Mouse (Mus musculus) MEL (cell line): ENCODE data around the gene Ccpg1. TPM values are rescaled to one million over a fixed set of nuclear protein-coding genes. Genes with fewer than 3 reads are reported as not detected.

Experiments
- DNase-seq: peaks from one replicate; pipeline ENCODE4 v3.0.0; 2011; ENCODE audit warnings: low read depth, low spot score
- H3K27ac ChIP-seq: 2 replicates; pipeline ENCODE4 v1.5.1; 2012; ENCODE audit warnings: low read depth, mild to moderate bottlenecking, control low read depth, low read length, moderate library complexity; ENCODE audit not compliant: control insufficient read depth
- H3K27me3 ChIP-seq, 2 experiments: fragments of 150-350 bp in 1 of 2; sonication (generic) in 1 of 2; 2 replicates each; pipeline ENCODE4 v1.6.1; 2012; ENCODE audit warnings: low read length in 2 of 2, mild to moderate bottlenecking in 2 of 2, improper control_type of control experiment in 1 of 2, moderate library complexity in 1 of 2; ENCODE audit not compliant: insufficient read depth in 2 of 2, control insufficient read depth in 1 of 2
- H3K36me3 ChIP-seq, 2 experiments: 2 replicates each; pipeline ENCODE4 v1.6.1; 2012 to 2014; ENCODE audit warnings: low read length in 2 of 2, improper control_type of control experiment in 1 of 2, inconsistent platforms in 1 of 2, mild to moderate bottlenecking in 1 of 2; ENCODE audit not compliant: insufficient read depth in 2 of 2, control insufficient read depth in 1 of 2
- H3K4me1 ChIP-seq, 2 experiments: fragments of 150-350 bp in 1 of 2; sonication (generic) in 1 of 2; 2 replicates each; pipeline ENCODE4 v1.6.1; 2012; ENCODE audit warnings: low read length in 2 of 2, improper control_type of control experiment in 1 of 2, mild to moderate bottlenecking in 1 of 2; ENCODE audit not compliant: insufficient read depth in 2 of 2, control insufficient read depth in 1 of 2
- H3K4me3 ChIP-seq, 2 experiments: fragments of 150-350 bp in 1 of 2; sonication (generic) in 1 of 2; 2 replicates each; pipeline ENCODE4 v1.5.1; 2012; ENCODE audit warnings: low read depth in 2 of 2, low read length in 2 of 2, mild to moderate bottlenecking in 2 of 2, moderate library complexity in 2 of 2, control low read depth in 1 of 2, improper control_type of control experiment in 1 of 2; ENCODE audit not compliant: control insufficient read depth in 1 of 2, insufficient read depth in 1 of 2
- H3K79me2 ChIP-seq: 2 replicates; pipeline ENCODE4 v1.6.1; 2012; ENCODE audit warnings: mild to moderate bottlenecking, low read length, moderate library complexity; ENCODE audit not compliant: control insufficient read depth, poor library complexity, insufficient read depth
- H3K9ac ChIP-seq: 2 replicates; pipeline ENCODE4 v1.6.1; 2012; ENCODE audit warnings: low read depth, mild to moderate bottlenecking, control low read depth, low read length, moderate library complexity; ENCODE audit not compliant: control insufficient read depth, poor library complexity, severe bottlenecking
- H3K9me3 ChIP-seq: fragments of 150-350 bp; sonication (generic); replicated peaks from 2 replicates; pipeline ENCODE4 v1.6.1; 2012; ENCODE audit warnings: mild to moderate bottlenecking, low read length, improper control_type of control experiment, moderate library complexity; ENCODE audit not compliant: insufficient read depth
- BHLHE40 ChIP-seq: IDR thresholded peaks from 2 replicates; pipeline ENCODE4 v1.6.1; 2012; ENCODE audit warnings: low read depth, mild to moderate bottlenecking, inconsistent platforms, low read length, improper control_type of control experiment, borderline replicate concordance
- CHD2 ChIP-seq: IDR thresholded peaks from 2 replicates; pipeline ENCODE4 v1.6.1; 2011; ENCODE audit warnings: low read length, improper control_type of control experiment
- CTCF ChIP-seq, 3 experiments: IDR thresholded peaks in 2 of 3; conservative IDR thresholded peaks in 1 of 3; 2 replicates each; pipeline ENCODE4 v1.5.1; 2011 to 2012; ENCODE audit warnings: low read length in 3 of 3, low read depth in 2 of 3, mild to moderate bottlenecking in 2 of 3, improper control_type of control experiment in 1 of 3, inconsistent platforms in 1 of 3, mixed read lengths in 1 of 3, moderate library complexity in 1 of 3; ENCODE audit not compliant: control insufficient read depth in 1 of 3, insufficient read depth in 1 of 3, poor library complexity in 1 of 3, severe bottlenecking in 1 of 3
- E2F4 ChIP-seq: IDR thresholded peaks from 2 replicates; pipeline ENCODE4 v1.6.1; 2011; ENCODE audit warnings: low read depth, low read length, improper control_type of control experiment, borderline replicate concordance
- ELF1 ChIP-seq: IDR thresholded peaks from 2 replicates; pipeline ENCODE4 v1.6.1; 2014; ENCODE audit warnings: low read depth, mild to moderate bottlenecking, inconsistent platforms, low read length, improper control_type of control experiment, moderate library complexity
- MAZ ChIP-seq: IDR thresholded peaks from 2 replicates; pipeline ENCODE4 v1.6.1; 2012; ENCODE audit warnings: low read depth, mild to moderate bottlenecking, inconsistent platforms, low read length, improper control_type of control experiment
- MXI1 ChIP-seq: IDR thresholded peaks from 2 replicates; pipeline ENCODE4 v1.6.1; 2011; ENCODE audit warnings: mild to moderate bottlenecking, low read depth, low read length, improper control_type of control experiment
- MYB ChIP-seq: IDR thresholded peaks from 2 replicates; pipeline ENCODE4 v1.6.1; 2011; ENCODE audit warnings: mild to moderate bottlenecking, low read depth, low read length, improper control_type of control experiment
- MYC ChIP-seq: IDR thresholded peaks from 2 replicates; pipeline ENCODE4 v1.6.1; 2011; ENCODE audit warnings: low read depth, mild to moderate bottlenecking, low read length, improper control_type of control experiment, moderate library complexity
- NELFE ChIP-seq: IDR thresholded peaks from 2 replicates; pipeline ENCODE4 v1.6.1; 2011; ENCODE audit warnings: low read depth, low read length, improper control_type of control experiment
- NRF1 ChIP-seq: IDR thresholded peaks from 2 replicates; pipeline ENCODE4 v1.6.1; 2014; ENCODE audit warnings: low read depth, mild to moderate bottlenecking, inconsistent platforms, low read length, improper control_type of control experiment, moderate library complexity; ENCODE audit not compliant: poor library complexity, insufficient read depth, severe bottlenecking
- POLR2A ChIP-seq, 2 experiments: IDR thresholded peaks; 2 replicates each; pipeline ENCODE4 v1.6.1; 2011 to 2012; ENCODE audit warnings: low read length in 2 of 2, mild to moderate bottlenecking in 2 of 2, control low read depth in 1 of 2, improper control_type of control experiment in 1 of 2, low read depth in 1 of 2, moderate library complexity in 1 of 2; ENCODE audit not compliant: control insufficient read depth in 1 of 2, insufficient read depth in 1 of 2, poor library complexity in 1 of 2
- POLR2AphosphoS2 ChIP-seq: IDR thresholded peaks from 2 replicates; pipeline ENCODE4 v1.6.1; 2011; ENCODE audit warnings: low read length, improper control_type of control experiment
- POLR2AphosphoS5 ChIP-seq: IDR thresholded peaks from 2 replicates; pipeline ENCODE4 v1.6.1; 2012; ENCODE audit warnings: low read depth, borderline replicate concordance, mild to moderate bottlenecking, inconsistent platforms, low read length, moderate library complexity, mixed read lengths
- RCOR1 ChIP-seq: IDR thresholded peaks from 2 replicates; pipeline ENCODE4 v1.6.1; 2012; ENCODE audit warnings: low read depth, mild to moderate bottlenecking, inconsistent platforms, low read length, improper control_type of control experiment
- TAL1 ChIP-seq: IDR thresholded peaks from 2 replicates; pipeline ENCODE4 v1.6.1; 2012; ENCODE audit warnings: mild to moderate bottlenecking, inconsistent platforms, low read length, moderate library complexity, mixed read lengths
- TBP ChIP-seq: IDR thresholded peaks from 2 replicates; pipeline ENCODE4 v1.8.0; 2011; ENCODE audit warnings: low read depth, low read length, improper control_type of control experiment
- UBTF ChIP-seq: IDR thresholded peaks from 2 replicates; pipeline ENCODE4 v1.6.1; 2012; ENCODE audit warnings: low read depth, mild to moderate bottlenecking, inconsistent platforms, low read length, improper control_type of control experiment, moderate library complexity, borderline replicate concordance; ENCODE audit not compliant: insufficient read depth
- USF2 ChIP-seq, 2 experiments: IDR thresholded peaks; 2 replicates each; pipeline ENCODE4 v1.6.1; 2011 to 2012; ENCODE audit warnings: improper control_type of control experiment in 2 of 2, low read length in 2 of 2, borderline replicate concordance in 1 of 2, inconsistent platforms in 1 of 2, low read depth in 1 of 2, mild to moderate bottlenecking in 1 of 2; ENCODE audit not compliant: insufficient read depth in 1 of 2
- ZKSCAN1 ChIP-seq: IDR thresholded peaks from 2 replicates; pipeline ENCODE4 v1.6.1; 2012; ENCODE audit warnings: low read depth, mild to moderate bottlenecking, inconsistent platforms, low read length, improper control_type of control experiment, moderate library complexity
- ZMIZ1 ChIP-seq: IDR thresholded peaks from 2 replicates; pipeline ENCODE4 v1.6.1; 2012; ENCODE audit warnings: low read depth, mild to moderate bottlenecking, inconsistent platforms, low read length, improper control_type of control experiment, moderate library complexity
- ZNF384 ChIP-seq: IDR thresholded peaks from 2 replicates; pipeline ENCODE4 v1.6.1; 2012; ENCODE audit warnings: low read depth, mild to moderate bottlenecking, inconsistent platforms, low read length, improper control_type of control experiment
- polyA plus RNA-seq, 2 experiments: library from polyadenylated mRNA; stranded (reverse) in 1 of 2; unstranded in 1 of 2; fragments of >175 nt in 1 of 2; fragments of >200 nt in 1 of 2; gene quantifications; 2 replicates each; pipeline versions ENCODE4 v1.2.1 to v1.2.4; 2012; ENCODE audit warnings: low replicate concordance in 2 of 2, low read depth in 1 of 2; ENCODE audit not compliant: insufficient read length in 2 of 2, insufficient read depth in 1 of 2, missing spikeins in 1 of 2
- total RNA-seq: library from RNA; depleted of rRNA; stranded (reverse); fragments of 300-350 nt; gene quantifications from 2 replicates; pipeline ENCODE4 v1.2.3, GENCODE M21; 2012

Ccpg1 gene
- total and polyA plus RNA-seq, 3 experiments: 2.1 to 12.5 TPM; not detected in 1

DNA sequence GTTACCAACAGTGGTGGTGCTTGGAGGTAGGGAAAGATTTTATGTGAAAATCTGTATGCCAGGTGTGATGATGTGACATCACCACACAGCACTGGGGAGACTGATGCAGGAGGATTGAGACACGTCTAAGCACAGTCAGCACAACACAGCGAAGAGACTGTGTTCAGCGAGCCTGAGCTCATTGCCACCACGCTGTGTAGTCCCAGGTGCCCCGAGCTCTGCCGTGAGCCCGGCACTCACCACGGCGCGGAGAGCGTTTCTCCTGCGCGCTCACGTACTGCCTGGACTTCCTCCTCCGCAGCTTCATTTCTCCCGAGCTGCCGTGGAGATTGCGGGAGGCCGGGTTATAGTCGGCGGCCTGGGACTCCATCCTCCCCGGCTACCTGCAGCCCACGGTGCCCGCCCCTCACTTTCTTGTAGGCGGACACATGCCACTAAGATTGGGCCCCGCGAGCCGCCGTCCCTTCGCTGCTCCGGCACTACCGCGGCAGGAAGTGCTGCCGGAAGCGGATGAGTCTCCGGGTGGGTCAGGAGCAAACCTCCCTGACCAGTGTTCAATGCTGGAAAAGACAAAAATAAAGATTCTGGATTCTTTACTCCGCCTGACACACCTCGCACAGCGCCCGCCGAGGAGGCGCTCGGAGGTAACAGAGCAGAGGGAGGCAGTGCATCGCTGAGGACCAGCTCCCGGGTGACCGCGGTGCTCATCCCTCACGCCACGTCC lies 54.2 kb downstream of the Ccpg1 start (continued):
- TF ChIP-seq UBTF: peak; percentile 29; the same call in 1 of the 2 replicates
- TF ChIP-seq MAZ: peak; percentile 12; the same call in 1 of the 2 replicates
- TF ChIP-seq MYC: peak; percentile 79; the same call in 1 of the 2 replicates
- 0 out of 2 replicates have a peak, but pooled peaks have one; percentile 29 for TF ChIP-seq ZMIZ1
- TF ChIP-seq MYB: no peak
- peak; percentile 92 for TF ChIP-seq ELF1

DNA sequence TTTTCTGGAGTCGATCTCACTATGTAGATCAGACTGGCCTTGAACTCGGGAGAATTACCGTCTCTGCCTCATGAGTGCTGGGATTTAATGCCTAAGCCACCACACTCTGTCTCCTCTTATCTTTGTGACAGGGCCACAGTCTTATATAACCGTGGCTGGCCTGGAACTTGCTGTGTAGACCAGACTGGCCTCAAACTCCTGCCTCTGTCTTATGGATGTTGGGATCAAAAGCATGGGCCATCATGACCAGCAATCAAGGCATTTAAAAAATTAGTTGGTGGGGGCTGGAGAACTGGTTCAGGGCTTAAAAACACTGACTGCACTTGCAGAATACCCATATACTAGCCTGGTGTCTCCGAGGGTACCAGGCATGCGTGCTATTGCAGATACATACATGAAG lies 54.9 kb downstream of the Ccpg1 start, which contains the start of gene Pigb:
Gene Pigb (minus strand): TSS at position 299 of the 400 bp plus-strand sequence.
- Histone ChIP-seq H3K79me2 (peaks cover 14% of the 10 kb centered on the region), H3K9ac (peak within 1 kb of the TSS; percentile 95), H3K36me3 (peaks cover 0 to 5% of the 10 kb centered on the region in 2 experiments; a peak in 1 of 4 replicates), H3K4me3 (peak within 1 kb of the TSS; percentile 85 to 93), H3K4me1 (peaks cover 0 to 9% of the 10 kb centered on the region in 2 experiments; a peak in 2 of 4 replicates), H3K27ac (peak within 1 kb of the TSS; percentile 78), H3K27me3 (no peaks in the 10 kb centered on the region), H3K9me3 (no peaks in the 10 kb centered on the region)
- peak; percentile 50 for DNase-seq
- TF ChIP-seq MAZ (no peak), TAL1 (no peak), TBP (peak; percentile 44; the same call in 1 of the 2 replicates), MYC (0 out of 2 replicates have a peak, but pooled peaks have one; percentile 9)

DNA sequence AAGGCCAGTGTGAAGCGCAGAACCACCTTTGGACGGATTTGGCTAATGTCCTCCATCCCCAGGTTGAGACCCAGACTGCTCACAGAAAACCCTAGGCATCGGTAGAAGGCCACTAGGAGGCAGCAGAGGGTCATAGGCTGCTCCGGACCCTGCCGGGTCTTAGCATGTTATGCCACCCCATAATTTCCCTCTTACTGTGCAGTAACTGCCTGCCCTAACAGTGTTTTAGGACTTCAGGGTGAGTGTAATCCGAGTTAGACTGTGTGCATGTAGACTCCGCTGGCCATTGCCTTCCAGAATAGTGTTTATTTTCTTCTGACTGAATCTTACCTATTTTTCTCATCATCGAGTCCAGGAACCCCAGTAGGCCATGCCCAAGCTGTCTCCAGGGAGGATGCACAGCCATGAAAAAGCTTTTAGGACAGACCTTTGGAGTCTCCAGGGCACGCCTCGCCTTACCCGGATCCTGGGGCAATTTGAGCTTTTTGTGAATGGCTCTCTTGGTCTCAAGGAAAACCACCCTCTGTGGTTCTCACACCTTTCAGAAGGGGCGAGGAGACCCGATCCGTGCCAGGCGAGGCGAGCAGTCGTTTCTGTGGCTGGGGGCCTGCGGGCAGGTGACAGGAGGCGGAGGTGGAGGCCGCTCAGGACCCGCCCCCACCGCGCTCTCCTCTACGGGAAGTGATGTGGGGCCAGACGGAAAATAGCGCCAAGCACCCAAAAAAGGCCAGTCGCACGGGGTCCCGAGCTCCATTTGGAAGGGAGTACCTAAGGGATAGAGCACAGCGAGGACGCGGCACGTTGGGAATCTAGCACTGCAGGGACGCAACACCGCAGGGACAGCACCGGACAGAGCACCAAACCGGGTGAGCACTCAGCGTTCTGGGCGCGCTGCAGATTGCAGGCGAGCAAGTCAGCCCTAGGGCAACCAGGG lies 59.2 kb downstream of the Ccpg1 start, which contains the start of gene Rab27a:
Gene Rab27a (plus strand): TSS at position 709 of the 934 bp plus-strand sequence.
- peaks cover 16% of the 10 kb centered on the region for H3K79me2 ChIP-seq
- no peaks in the 10 kb centered on the region for H3K9me3 ChIP-seq
- DNase-seq: peak; percentile 91
- H3K4me3 ChIP-seq: peak within 1 kb of the TSS; percentile 90 to 97
- peaks cover 13 to 32% of the 10 kb centered on the region in 2 experiments for H3K4me1 ChIP-seq
- peak within 1 kb of the TSS; percentile 62 for H3K27ac ChIP-seq
- peaks cover 0 to 28% of the 10 kb centered on the region in 2 experiments; a peak in 2 of 4 replicates for H3K36me3 ChIP-seq
- H3K27me3 ChIP-seq: no peaks in the 10 kb centered on the region
- H3K9ac ChIP-seq: peak within 1 kb of the TSS; percentile 87
- TF ChIP-seq TBP: no peak
- peak; percentile 92 to 99 (median 98) for TF ChIP-seq CTCF (IDR thresholded peaks at IDR 0.05 in 2 of 3, conservative IDR thresholded peaks at IDR 0.05 in 1 of 3; ENCODE audit: control insufficient read depth in 1 of 3, insufficient read depth in 1 of 3, low read depth in 2 of 3, low read length in 3 of 3, poor library complexity in 1 of 3, severe bottlenecking in 1 of 3)
- 0 out of 2 replicates have a peak, but pooled peaks have one; percentile 32 for TF ChIP-seq MAZ
- no peak for TF ChIP-seq USF2 (IDR thresholded peaks at IDR 0.05; ENCODE audit: borderline replicate concordance in 1 of 2, insufficient read depth in 1 of 2, low read depth in 1 of 2, low read length in 2 of 2)
- no peak; the same call in 1 of the 2 replicates for TF ChIP-seq RCOR1
- no peak for TF ChIP-seq CHD2
- peak; percentile 59; the same call in 1 of the 2 replicates for TF ChIP-seq MXI1
- TF ChIP-seq ZKSCAN1: peak; percentile 55; the same call in 1 of the 2 replicates
- TF ChIP-seq NELFE: peak; percentile 47
- peak; percentile 56 to 58; a peak in 2 of 4 replicates for TF ChIP-seq POLR2A (IDR thresholded peaks at IDR 0.05; ENCODE audit: control insufficient read depth in 1 of 2, insufficient read depth in 1 of 2, low read depth in 1 of 2, low read length in 2 of 2, poor library complexity in 1 of 2)
- peak; percentile 59; the same call in 1 of the 2 replicates for TF ChIP-seq POLR2AphosphoS2
- TF ChIP-seq BHLHE40: no peak
- TF ChIP-seq POLR2AphosphoS5: no peak
- 0 out of 2 replicates have a peak, but pooled peaks have one; percentile 21 for TF ChIP-seq NRF1
- no peak for TF ChIP-seq E2F4
- no peak for TF ChIP-seq ZNF384
- TF ChIP-seq UBTF: no peak
- TF ChIP-seq ELF1: 0 out of 2 replicates have a peak, but pooled peaks have one; percentile 15
